Mouse (Mus musculus) lung, embryonic 16.5 days (tissue): ENCODE data around the gene Fbxo11. TPM values are rescaled to one million over a fixed set of nuclear protein-coding genes. Genes with fewer than 3 reads are reported as not detected.

Experiments
- ATAC-seq: fragments of 200-750 bp; cut with Nextera tagmentation; 2 replicates; pipeline ENCODE4 v1.8.0; 2017; ENCODE audit warnings: low read depth, mild to moderate bottlenecking, moderate library complexity
- H3K27ac ChIP-seq: fragments of 300-500 bp; sonication (generic); 2 replicates; pipeline ENCODE4 v1.5.1; 2014; ENCODE audit warnings: mild to moderate bottlenecking, control low read depth, low read length
- H3K27me3 ChIP-seq: fragments of 300-500 bp; sonication (generic); 2 replicates; pipeline ENCODE4 v1.6.1; 2014; ENCODE audit warnings: low read depth, low read length, mixed read lengths; ENCODE audit not compliant: control insufficient read depth, insufficient read depth
- H3K36me3 ChIP-seq: fragments of 300-500 bp; sonication (generic); 2 replicates; pipeline ENCODE4 v1.6.1; 2014; ENCODE audit warnings: low read length; ENCODE audit not compliant: control insufficient read depth, insufficient read depth
- H3K4me1 ChIP-seq: fragments of 300-500 bp; sonication (generic); replicated peaks from 2 replicates; pipeline ENCODE4 v1.6.1; 2014; ENCODE audit warnings: low read length, mixed read lengths; ENCODE audit not compliant: control insufficient read depth, insufficient read depth
- H3K4me2 ChIP-seq: fragments of 300-500 bp; sonication (generic); 2 replicates; pipeline ENCODE4 v1.6.1; 2014; ENCODE audit warnings: low read depth, low read length, control low read depth
- H3K4me3 ChIP-seq: fragments of 300-500 bp; sonication (generic); 2 replicates; pipeline ENCODE4 v1.5.1; 2014; ENCODE audit warnings: mild to moderate bottlenecking, low read length, control low read depth
- H3K9ac ChIP-seq: fragments of 300-500 bp; sonication (generic); 2 replicates; pipeline ENCODE4 v1.6.1; 2014; ENCODE audit warnings: low read length, control low read depth
- H3K9me3 ChIP-seq: fragments of 300-500 bp; sonication (generic); 2 replicates; pipeline ENCODE4 v1.6.1; 2016; ENCODE audit warnings: low read length; ENCODE audit not compliant: control insufficient read depth
- WGBS: fragments of 180-500 bp; shearing (Covaris S2); extraction: QIAGEN DNeasy Blood & Tissue Kit; methylation state at CpG from one replicate; pipeline ENCODE4 v1.1.7; 2014; 5-methylcytosine and 5-hydroxymethylcytosine counted together
- polyA plus RNA-seq: library from polyadenylated mRNA; unstranded; fragments of >200 nt; fragmentation: Nextera tagmentation; extraction: Ambion mirVana; gene quantifications from 2 replicates; pipeline ENCODE4 v1.2.1, GENCODE M21; 2015

Fbxo11 gene
- polyA plus RNA-seq, 1 experiment from 2014 or later: 13.6 TPM

DNA sequence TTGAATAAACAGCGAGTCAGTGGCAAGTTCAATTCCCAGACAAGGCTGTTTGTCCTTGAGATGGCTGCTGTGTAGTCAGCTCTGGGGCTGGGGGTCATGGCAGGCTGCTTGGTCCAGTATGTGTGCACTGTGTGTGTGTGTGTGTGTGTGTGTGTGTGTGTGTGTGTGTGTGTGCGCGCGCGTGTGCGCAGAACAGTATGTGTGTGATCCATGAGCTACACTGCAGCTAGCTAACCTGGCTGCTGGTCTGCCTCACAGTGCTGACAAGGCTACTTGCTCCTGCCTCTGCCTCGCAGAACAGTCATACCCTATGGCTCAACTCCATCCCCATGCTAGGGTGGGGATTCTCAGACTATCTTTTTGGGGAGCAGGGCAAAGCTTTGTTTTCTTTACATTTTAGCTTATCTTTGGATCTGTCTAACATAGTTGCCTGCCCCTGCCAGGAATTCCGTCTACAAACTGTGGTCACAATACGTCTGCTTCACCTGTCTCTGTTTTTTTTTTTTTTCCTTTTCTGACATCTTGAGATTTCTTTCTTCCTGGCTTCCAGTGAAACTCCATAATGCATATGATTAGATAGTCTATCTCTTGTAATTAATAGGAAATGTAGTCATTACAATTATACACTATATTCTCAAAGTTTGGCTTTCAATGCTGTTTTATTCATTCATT is 33.2 kb upstream of the Fbxo11 start:
- Histone ChIP-seq H3K27ac (no peak overlapping the region), H3K9me3 (no peaks in the 10 kb centered on the region), H3K9ac (no peak overlapping the region), H3K4me2 (no peak overlapping the region), H3K36me3 (no peaks in the 10 kb centered on the region), H3K4me3 (no peak overlapping the region), H3K27me3 (no peaks in the 10 kb centered on the region), H3K4me1 (no peaks in the 10 kb centered on the region)
- no peak for ATAC-seq
- 74% methylated on average over 9 of the region's 9 CpGs for WGBS

DNA sequence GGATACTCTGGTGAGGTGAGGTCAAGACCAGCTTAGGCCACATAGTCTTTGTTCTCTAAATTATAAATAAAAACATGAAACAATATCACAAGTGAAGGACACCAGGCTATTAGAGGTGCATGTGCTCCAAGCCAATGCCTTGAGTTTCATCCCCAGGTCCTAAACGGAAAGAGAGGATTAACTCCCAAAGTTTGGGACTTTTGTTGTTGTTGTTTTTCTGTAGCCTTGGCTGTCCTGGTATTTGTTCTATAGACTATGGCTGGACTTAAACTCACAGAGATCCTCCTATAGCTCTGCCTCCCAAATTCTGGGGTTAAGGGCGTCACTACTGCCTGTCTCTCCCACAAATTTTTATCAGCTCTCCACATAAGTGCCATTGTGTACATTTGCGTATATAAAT is 32.5 kb upstream of the Fbxo11 start:
- Histone ChIP-seq H3K4me1 (no peaks in the 10 kb centered on the region), H3K4me3 (no peak overlapping the region), H3K9ac (no peak overlapping the region), H3K4me2 (no peak overlapping the region), H3K27ac (no peak overlapping the region), H3K27me3 (no peaks in the 10 kb centered on the region), H3K9me3 (no peaks in the 10 kb centered on the region), H3K36me3 (no peaks in the 10 kb centered on the region)
- ATAC-seq: no peak
- 81% methylated on average over 3 of the region's 3 CpGs for WGBS

DNA sequence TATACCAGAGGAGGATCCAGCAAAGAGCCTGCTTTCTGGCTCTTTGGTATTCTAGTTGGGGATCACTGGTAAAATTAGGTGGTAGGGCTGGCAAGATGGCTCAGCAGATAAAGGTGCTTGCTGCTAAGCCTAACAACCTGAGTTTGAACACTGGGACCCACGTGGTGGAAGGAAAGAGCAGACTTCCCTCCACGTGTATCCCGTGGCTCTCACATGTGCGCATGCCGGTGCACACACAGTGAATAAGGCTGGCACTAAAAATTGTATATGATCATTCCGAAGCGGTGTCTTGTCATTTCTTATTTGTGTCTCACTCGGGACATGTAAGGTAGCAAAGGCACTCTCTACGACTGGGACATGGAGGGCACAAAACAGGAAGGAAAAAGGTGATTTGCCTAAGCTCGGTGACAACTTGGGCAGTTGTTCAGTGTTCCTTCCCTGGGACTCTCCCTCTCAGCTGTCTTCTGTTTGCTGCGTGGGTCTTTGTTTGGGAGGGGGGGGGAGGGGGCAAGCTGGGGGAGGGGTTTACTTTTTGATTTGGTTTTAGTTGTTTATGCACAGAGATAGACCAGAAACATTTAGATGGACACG is 31.8 kb upstream of the Fbxo11 start:
- Histone ChIP-seq H3K27me3 (no peaks in the 10 kb centered on the region), H3K4me3 (no peak overlapping the region), H3K36me3 (no peaks in the 10 kb centered on the region), H3K9me3 (no peaks in the 10 kb centered on the region), H3K9ac (no peak overlapping the region), H3K27ac (no peak overlapping the region), H3K4me1 (no peaks in the 10 kb centered on the region), H3K4me2 (no peak overlapping the region)
- WGBS: 73% methylated on average over 12 of the region's 12 CpGs
- no peak for ATAC-seq

DNA sequence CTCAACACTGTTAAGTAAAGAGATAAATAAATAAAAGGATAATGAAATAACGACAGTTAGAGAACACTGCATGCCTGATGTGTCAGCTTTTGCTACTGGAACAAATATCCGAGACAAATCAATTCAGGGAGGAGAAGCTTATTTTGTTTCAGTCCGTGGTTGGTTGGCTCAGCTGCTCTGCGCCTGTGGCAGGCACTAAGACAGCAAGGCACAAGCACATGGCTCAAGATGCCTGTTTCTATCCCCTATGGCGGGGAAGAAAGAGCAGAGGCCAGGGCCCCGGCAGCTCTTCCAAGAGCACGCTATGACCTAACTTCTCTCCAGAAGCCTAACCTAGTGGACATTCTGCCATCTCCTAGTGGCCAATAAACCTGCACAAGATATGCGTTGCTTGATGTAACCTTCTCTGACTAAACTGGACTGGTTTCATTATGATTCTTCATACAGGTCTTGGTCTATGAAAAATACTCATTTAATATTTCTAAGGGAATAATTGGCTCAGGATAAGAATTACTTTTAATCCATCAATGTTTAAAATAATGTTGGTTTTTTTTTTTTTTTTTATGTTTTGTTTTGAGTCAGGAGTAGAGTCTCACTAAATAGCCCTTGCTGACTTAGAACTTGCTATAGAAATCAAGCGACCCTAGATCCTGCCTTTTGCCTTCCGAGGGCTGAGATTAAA is 30.6 kb upstream of the Fbxo11 start:
- Histone ChIP-seq H3K27ac (no peak overlapping the region), H3K4me3 (no peak overlapping the region), H3K27me3 (no peaks in the 10 kb centered on the region), H3K9me3 (no peaks in the 10 kb centered on the region), H3K9ac (no peak overlapping the region), H3K4me1 (no peaks in the 10 kb centered on the region), H3K36me3 (no peaks in the 10 kb centered on the region), H3K4me2 (no peak overlapping the region)
- 80% methylated on average over 10 of the region's 10 CpGs for WGBS
- ATAC-seq: no peak

DNA sequence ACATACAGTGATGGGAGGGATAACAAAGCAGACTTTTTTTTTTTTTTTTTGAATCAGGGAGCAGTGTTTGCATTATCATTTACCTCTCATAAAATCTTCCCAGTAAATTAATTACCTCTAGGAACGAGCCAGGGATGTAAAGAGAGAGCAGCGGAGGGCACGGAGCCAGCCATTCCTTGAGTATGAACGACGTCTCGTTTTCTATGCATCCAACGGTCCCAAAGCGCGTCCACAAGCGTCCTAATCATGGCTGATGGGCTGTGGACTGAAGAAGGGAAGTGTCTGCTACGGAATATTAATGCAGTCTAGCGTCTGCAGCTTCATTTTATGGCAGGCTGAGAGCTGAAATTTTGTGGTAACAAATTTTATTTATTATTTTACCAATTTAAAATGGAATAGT is 29.2 kb upstream of the Fbxo11 start:
- Histone ChIP-seq H3K27ac (no peak overlapping the region), H3K27me3 (no peaks in the 10 kb centered on the region), H3K4me2 (no peak overlapping the region), H3K4me3 (no peak overlapping the region), H3K9me3 (no peaks in the 10 kb centered on the region), H3K36me3 (no peaks in the 10 kb centered on the region), H3K4me1 (no peaks in the 10 kb centered on the region), H3K9ac (no peak overlapping the region)
- 71% methylated on average over 12 of the region's 12 CpGs for WGBS
- no peak for ATAC-seq

DNA sequence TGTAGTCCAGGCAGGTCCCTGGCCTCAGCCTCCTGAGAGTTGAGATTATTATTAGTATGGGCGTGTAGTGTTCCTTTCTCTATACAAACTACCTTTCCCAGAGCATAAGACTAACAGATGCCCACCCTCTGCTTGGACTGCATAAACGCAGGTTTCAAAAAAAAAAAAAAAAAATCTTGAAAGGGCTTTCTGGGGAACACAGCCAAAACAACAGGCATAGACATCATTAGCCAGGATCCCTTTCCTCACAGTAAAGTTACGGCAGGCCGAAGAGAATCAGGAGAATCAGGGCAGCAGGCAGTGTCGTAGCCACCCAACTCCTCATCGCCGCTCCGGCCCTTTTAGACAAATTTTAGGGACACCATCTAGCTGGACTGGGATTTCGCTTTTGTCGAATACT is 28.7 kb upstream of the Fbxo11 start:
- no peaks in the 10 kb centered on the region for H3K27me3 ChIP-seq
- WGBS: 80% methylated on average over 10 of the region's 10 CpGs
- no peaks in the 10 kb centered on the region for H3K9me3 ChIP-seq
- H3K4me3 ChIP-seq: no peak overlapping the region
- ATAC-seq: no peak
- H3K4me2 ChIP-seq: no peak overlapping the region
- H3K36me3 ChIP-seq: no peaks in the 10 kb centered on the region
- H3K4me1 ChIP-seq: no peaks in the 10 kb centered on the region
- H3K9ac ChIP-seq: no peak overlapping the region
- no peak overlapping the region for H3K27ac ChIP-seq

DNA sequence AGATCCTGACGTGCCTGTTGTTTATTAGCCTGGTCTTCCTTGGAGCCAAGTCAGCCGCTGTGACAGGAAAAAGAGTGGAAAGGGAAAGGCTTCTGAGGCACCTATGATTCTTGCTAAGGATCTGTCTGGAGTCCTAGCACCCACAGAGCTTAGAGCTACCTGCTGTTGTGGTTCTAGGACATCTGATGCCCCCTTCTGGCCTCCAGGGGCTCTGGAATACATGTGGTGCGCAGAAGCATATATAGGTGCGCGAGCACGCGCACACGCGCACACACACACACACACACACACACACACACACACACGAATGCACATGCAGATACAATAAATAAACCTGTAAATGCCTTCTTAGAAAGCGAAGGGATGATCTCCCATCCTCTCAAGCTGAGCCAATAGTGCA is 20.9 kb upstream of the Fbxo11 start:
- ATAC-seq: no peak
- Histone ChIP-seq H3K9me3 (no peaks in the 10 kb centered on the region), H3K27me3 (no peaks in the 10 kb centered on the region), H3K36me3 (no peaks in the 10 kb centered on the region), H3K9ac (no peak overlapping the region), H3K4me1 (no peaks in the 10 kb centered on the region), H3K27ac (no peak overlapping the region), H3K4me3 (no peak overlapping the region), H3K4me2 (no peak overlapping the region)
- WGBS: 91% methylated on average over 11 of the region's 11 CpGs

DNA sequence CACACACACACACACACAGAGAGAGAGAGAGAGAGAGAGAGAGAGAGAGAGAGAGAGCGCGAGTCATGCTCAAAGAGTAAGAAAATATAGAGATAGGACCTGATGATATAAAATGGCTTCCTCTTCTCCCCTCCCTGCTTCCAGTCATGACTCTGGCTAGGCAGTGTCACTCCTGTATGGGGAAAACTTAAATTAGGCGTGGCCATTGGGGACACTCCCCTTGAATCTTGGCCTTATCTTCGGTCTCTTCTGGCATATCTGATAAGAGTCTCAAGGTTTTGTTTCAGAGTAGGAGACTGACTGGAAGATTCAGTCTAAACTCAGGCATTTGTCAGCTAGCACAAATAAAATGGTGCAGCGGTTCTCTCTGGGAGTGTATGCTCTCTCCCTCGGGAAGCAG is 16.4 kb upstream of the Fbxo11 start:
- Histone ChIP-seq H3K9me3 (no peaks in the 10 kb centered on the region), H3K4me2 (no peak overlapping the region), H3K9ac (no peak overlapping the region), H3K36me3 (no peaks in the 10 kb centered on the region), H3K4me1 (no peaks in the 10 kb centered on the region), H3K27me3 (no peaks in the 10 kb centered on the region), H3K27ac (no peak overlapping the region), H3K4me3 (no peak overlapping the region)
- no peak for ATAC-seq
- WGBS: 79% methylated on average over 6 of the region's 6 CpGs

DNA sequence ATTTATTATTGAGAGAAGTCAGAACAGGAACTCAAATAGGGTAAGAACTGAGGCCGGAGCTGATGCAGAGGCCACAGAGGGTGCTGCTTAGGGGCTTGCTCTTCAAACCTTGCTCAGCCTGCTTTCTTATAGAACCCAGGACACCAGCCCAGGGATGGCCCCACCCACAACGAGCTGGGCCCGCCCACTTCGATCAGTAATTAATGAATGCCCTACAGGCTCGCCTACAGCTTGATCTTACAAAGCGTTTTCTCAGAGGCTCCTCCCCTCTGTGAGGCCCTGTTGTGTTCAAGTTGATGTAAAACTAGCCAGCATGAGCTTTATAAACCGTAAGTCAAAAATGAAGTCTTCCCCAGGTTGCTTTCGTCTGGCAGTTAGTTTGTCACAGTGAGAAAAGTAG is 14.7 kb upstream of the Fbxo11 start:
- Histone ChIP-seq H3K9ac (no peak overlapping the region), H3K4me1 (no peaks in the 10 kb centered on the region), H3K27ac (no peak overlapping the region), H3K4me3 (no peak overlapping the region), H3K27me3 (no peaks in the 10 kb centered on the region), H3K36me3 (no peaks in the 10 kb centered on the region), H3K9me3 (peaks cover 3% of the 10 kb centered on the region; the same call in 1 of the 2 replicates), H3K4me2 (no peak overlapping the region)
- WGBS: 79% methylated on average over 8 of the region's 8 CpGs
- ATAC-seq: no peak
